Mouse (Mus musculus) hindbrain, embryonic 12.5 days (tissue): ENCODE results near the gene Tgfbr3. TPM values are rescaled to one million over a fixed set of nuclear protein-coding genes. Genes with fewer than 3 reads are reported as not detected.

Source experiments
- ATAC-seq: fragments of 200-750 bp; cut with Nextera tagmentation; 2 replicates; pipeline ENCODE4 v1.8.0; 2017; ENCODE audit warnings: moderate TSS enrichment; ENCODE audit not compliant: low FRiP score
- H3K27ac ChIP-seq: fragments of 300-500 bp; sonication (generic); 2 replicates; pipeline ENCODE4 v1.5.1; 2016; ENCODE audit warnings: mild to moderate bottlenecking
- H3K27me3 ChIP-seq: fragments of 300-500 bp; sonication (generic); 2 replicates; pipeline ENCODE4 v1.6.1; 2016; ENCODE audit warnings: mild to moderate bottlenecking
- H3K36me3 ChIP-seq: fragments of 300-500 bp; sonication (generic); 2 replicates; pipeline ENCODE4 v1.6.1; 2016; ENCODE audit warnings: mild to moderate bottlenecking
- H3K4me1 ChIP-seq: fragments of 300-500 bp; sonication (generic); 2 replicates; pipeline ENCODE4 v1.6.1; 2016
- H3K4me2 ChIP-seq: fragments of 300-500 bp; sonication (generic); replicated peaks from 2 replicates; pipeline ENCODE4 v1.6.1; 2016; ENCODE audit warnings: mild to moderate bottlenecking
- H3K4me3 ChIP-seq: fragments of 300-500 bp; sonication (generic); 2 replicates; pipeline ENCODE4 v1.5.1; 2016; ENCODE audit warnings: mild to moderate bottlenecking
- H3K9ac ChIP-seq: fragments of 300-500 bp; sonication (generic); 2 replicates; pipeline ENCODE4 v1.6.1; 2016; ENCODE audit warnings: mild to moderate bottlenecking, moderate library complexity
- H3K9me3 ChIP-seq: fragments of 300-500 bp; sonication (generic); replicated peaks from 2 replicates; pipeline ENCODE4 v1.6.1; 2016; ENCODE audit warnings: mild to moderate bottlenecking
- WGBS: fragments of 180-500 bp; shearing (Covaris S2); methylation state at CpG from one replicate; pipeline ENCODE4 v1.1.7; 2016; 5-methylcytosine and 5-hydroxymethylcytosine counted together
- polyA plus RNA-seq: library from polyadenylated mRNA; unstranded; fragments of >200 nt; fragmentation: Nextera tagmentation; extraction: Ambion mirVana; gene quantifications from 2 replicates; pipeline ENCODE4 v1.2.1, GENCODE M21; 2016

Gene Tgfbr3
- 12.0 and 13.7 TPM in 2 replicates for polyA plus RNA-seq

DNA sequence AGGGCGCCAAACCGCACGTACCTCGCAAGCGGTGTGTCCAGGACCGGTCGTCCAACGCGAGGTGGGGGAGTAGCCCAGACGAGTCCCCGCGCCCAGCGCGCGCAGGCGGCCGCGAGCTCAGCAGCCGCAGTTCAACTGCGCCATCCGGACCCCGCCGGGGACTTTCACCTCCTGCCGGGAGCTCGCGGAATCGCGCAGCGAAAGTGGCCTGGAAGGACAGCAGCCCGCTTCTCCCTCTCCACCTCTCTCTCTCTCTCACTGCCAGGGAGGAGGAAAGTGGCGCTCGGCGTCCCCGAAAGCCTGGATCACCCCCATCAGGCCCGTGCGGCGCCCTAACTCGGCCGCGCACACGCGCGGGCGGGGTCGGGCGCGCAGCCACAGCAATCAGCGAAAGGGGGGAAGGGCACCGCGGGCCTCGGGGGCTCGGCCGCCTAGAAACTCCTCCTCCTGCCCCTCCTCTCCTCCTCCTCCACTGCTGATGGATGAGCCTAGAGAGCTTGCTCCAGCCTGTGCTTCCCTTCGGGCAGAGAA, at the start of gene Tgfbr3:
TSS of gene Tgfbr3 (minus strand) at position 396 of the 531 bp plus-strand sequence.
- no peaks in the 10 kb centered on the region for H3K9me3 ChIP-seq
- ATAC-seq = peak; percentile 96
- WGBS = under 1% methylated on average over 43 of the region's 54 CpGs
- H3K27ac ChIP-seq = peak within 1 kb of the TSS; percentile 81
- H3K9ac ChIP-seq = peak within 1 kb of the TSS; percentile 59
- peak within 1 kb of the TSS; percentile 97 for H3K4me2 ChIP-seq
- H3K27me3 ChIP-seq = peaks cover 13% of the 10 kb centered on the region
- peak within 1 kb of the TSS; percentile 62 for H3K4me3 ChIP-seq
- H3K4me1 ChIP-seq = peaks cover 10% of the 10 kb centered on the region
- H3K36me3 ChIP-seq = no peaks in the 10 kb centered on the region

- no peaks in the 10 kb centered on the region for H3K9me3 ChIP-seq
- 90% methylated on average over 30 of the region's 30 CpGs for WGBS
- no peak within 1 kb of the TSS for H3K9ac ChIP-seq
- no peak within 1 kb of the TSS for H3K4me3 ChIP-seq
- no peaks in the 10 kb centered on the region for H3K36me3 ChIP-seq
- no peak for ATAC-seq
- no peaks in the 10 kb centered on the region for H3K4me1 ChIP-seq
- H3K4me2 ChIP-seq = no peak within 1 kb of the TSS
- no peaks in the 10 kb centered on the region for H3K27me3 ChIP-seq
- H3K27ac ChIP-seq = no peak within 1 kb of the TSS
These were observed 41.5 kb upstream of the Tgfbr3 start, which contains the start of gene Brdt for GRCm38 (mm10) chr5:107330916-107331421. Gene Brdt (plus strand): TSS chr5:107331159.

GRCm38 (mm10) chr5:107320703-107321102, 31.3 kb upstream of the Tgfbr3 start:
- 12% methylated on average over 1 of the region's 1 CpGs for WGBS
- no peak overlapping the region for H3K4me2 ChIP-seq

GRCm38 (mm10) chr5:107317141-107317540, 27.7 kb upstream of the Tgfbr3 start:
- Histone ChIP-seq H3K27me3 (no peaks in the 10 kb centered on the region), H3K4me2 (no peak overlapping the region), H3K9me3 (no peaks in the 10 kb centered on the region), H3K4me1 (no peaks in the 10 kb centered on the region), H3K27ac (no peak overlapping the region), H3K9ac (no peak overlapping the region), H3K36me3 (no peaks in the 10 kb centered on the region), H3K4me3 (no peak overlapping the region)
- WGBS = 95% methylated on average over 7 of the region's 7 CpGs
- ATAC-seq = no peak

More at GRCm38 (mm10) chr5:107320703-107321102, 31.3 kb upstream of the Tgfbr3 start:
- Histone ChIP-seq H3K27ac (no peak overlapping the region), H3K4me3 (no peak overlapping the region), H3K36me3 (no peaks in the 10 kb centered on the region), H3K27me3 (no peaks in the 10 kb centered on the region), H3K4me1 (no peaks in the 10 kb centered on the region), H3K9ac (no peak overlapping the region), H3K9me3 (no peaks in the 10 kb centered on the region)
- ATAC-seq = no peak

- WGBS = 78% methylated on average over 4 of the region's 4 CpGs
- Histone ChIP-seq H3K9ac (no peak overlapping the region), H3K9me3 (no peaks in the 10 kb centered on the region; the same call in 1 of the 2 replicates), H3K4me1 (0 out of 2 replicates have a peak, but pooled peaks cover 4% of the 10 kb centered on the region), H3K4me3 (no peak overlapping the region), H3K36me3 (no peaks in the 10 kb centered on the region), H3K4me2 (no peak overlapping the region), H3K27me3 (no peaks in the 10 kb centered on the region), H3K27ac (no peak overlapping the region)
- no peak for ATAC-seq
These were observed 18.0 kb upstream of the Tgfbr3 start for GRCm38 (mm10) chr5:107307432-107307831.

DNA sequence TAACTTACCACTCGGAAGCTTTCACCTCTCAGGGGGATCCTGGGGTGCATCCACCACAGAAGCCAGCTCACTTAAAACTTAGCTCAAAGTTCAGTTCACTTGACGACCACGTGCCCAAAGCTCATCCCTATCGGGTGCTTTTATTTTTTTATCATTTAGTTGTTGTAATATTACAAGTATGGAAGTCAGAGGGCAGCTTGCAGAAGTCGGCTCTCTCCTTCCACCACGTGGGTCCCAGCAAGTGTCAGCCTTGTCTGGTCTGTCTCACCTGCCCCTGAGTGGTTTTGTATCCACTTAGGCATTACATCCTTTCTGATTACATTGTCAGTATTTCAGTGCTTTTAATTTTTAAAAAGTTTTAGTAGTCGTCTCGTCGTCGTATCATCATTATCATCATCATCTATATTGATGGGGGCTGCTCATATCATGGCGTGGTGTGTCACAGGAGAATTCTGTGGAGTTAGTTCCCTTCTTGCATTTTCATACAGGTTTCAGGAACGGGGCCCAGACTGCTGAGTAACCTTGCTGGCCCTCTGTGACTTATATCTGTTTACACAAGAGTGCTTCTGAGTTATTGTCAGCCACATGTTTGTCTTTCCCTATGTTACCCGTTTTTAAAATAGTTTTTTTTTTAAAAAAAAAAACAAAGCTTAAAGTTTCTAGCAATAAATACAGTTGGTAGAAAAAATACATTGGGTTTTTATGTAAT, 14.8 kb upstream of the Tgfbr3 start:
- no peaks in the 10 kb centered on the region for H3K27me3 ChIP-seq
- H3K36me3 ChIP-seq = no peaks in the 10 kb centered on the region
- H3K4me2 ChIP-seq = no peak overlapping the region
- no peak overlapping the region for H3K9ac ChIP-seq
- no peaks in the 10 kb centered on the region for H3K9me3 ChIP-seq
- H3K4me1 ChIP-seq = 0 out of 2 replicates have a peak, but pooled peaks cover 4% of the 10 kb centered on the region
- no peak overlapping the region for H3K27ac ChIP-seq
- WGBS = 78% methylated on average over 13 of the region's 13 CpGs
- ATAC-seq = no peak
- no peak overlapping the region for H3K4me3 ChIP-seq

- Histone ChIP-seq H3K4me1 (0 out of 2 replicates have a peak, but pooled peaks cover 4% of the 10 kb centered on the region), H3K9me3 (no peaks in the 10 kb centered on the region), H3K27ac (no peak overlapping the region), H3K9ac (no peak overlapping the region), H3K27me3 (no peaks in the 10 kb centered on the region), H3K4me2 (no peak overlapping the region), H3K36me3 (no peaks in the 10 kb centered on the region), H3K4me3 (no peak overlapping the region)
- 44% methylated on average over 11 of the region's 11 CpGs for WGBS
- ATAC-seq = no peak
These were observed 14.0 kb upstream of the Tgfbr3 start for GRCm38 (mm10) chr5:107303350-107303861.

- Histone ChIP-seq H3K4me3 (no peak overlapping the region), H3K27ac (no peak overlapping the region), H3K4me1 (peaks cover 14% of the 10 kb centered on the region; the same call in 1 of the 2 replicates), H3K4me2 (no peak overlapping the region), H3K9me3 (no peaks in the 10 kb centered on the region), H3K27me3 (no peaks in the 10 kb centered on the region), H3K36me3 (no peaks in the 10 kb centered on the region), H3K9ac (no peak overlapping the region)
- WGBS = 74% methylated on average over 11 of the region's 11 CpGs
- no peak for ATAC-seq
These were observed 9.4 kb upstream of the Tgfbr3 start for GRCm38 (mm10) chr5:107298854-107299253.

GRCm38 (mm10) chr5:107296512-107297322, 7.3 kb upstream of the Tgfbr3 start:
- Histone ChIP-seq H3K4me1 (peaks cover 10% of the 10 kb centered on the region; the same call in 1 of the 2 replicates), H3K4me3 (no peak overlapping the region), H3K9me3 (no peaks in the 10 kb centered on the region)

GRCm38 (mm10) chr5:107295817-107296511, 6.5 kb upstream of the Tgfbr3 start:
- H3K9ac ChIP-seq = no peak overlapping the region
- 0 out of 2 replicates have a peak, but pooled peaks cover 3% of the 10 kb centered on the region for H3K27me3 ChIP-seq
- H3K4me2 ChIP-seq = no peak overlapping the region
- ATAC-seq = no peak
- H3K27ac ChIP-seq = no peak overlapping the region
- H3K9me3 ChIP-seq = no peaks in the 10 kb centered on the region
- WGBS = 63% methylated on average over 16 of the region's 16 CpGs
- H3K36me3 ChIP-seq = no peaks in the 10 kb centered on the region
- H3K4me3 ChIP-seq = no peak overlapping the region
- H3K4me1 ChIP-seq = peaks cover 10% of the 10 kb centered on the region; the same call in 1 of the 2 replicates

More at GRCm38 (mm10) chr5:107296512-107297322, 7.3 kb upstream of the Tgfbr3 start:
- WGBS = 35% methylated on average over 9 of the region's 9 CpGs
- Histone ChIP-seq H3K27ac (no peak overlapping the region), H3K36me3 (no peaks in the 10 kb centered on the region), H3K27me3 (no peaks in the 10 kb centered on the region), H3K4me2 (no peak overlapping the region), H3K9ac (no peak overlapping the region)
- no peak for ATAC-seq

- Histone ChIP-seq H3K4me1 (peaks cover 10% of the 10 kb centered on the region; the same call in 1 of the 2 replicates), H3K9ac (no peak overlapping the region), H3K27me3 (0 out of 2 replicates have a peak, but pooled peaks cover 3% of the 10 kb centered on the region), H3K36me3 (no peaks in the 10 kb centered on the region), H3K4me2 (no peak overlapping the region), H3K27ac (no peak overlapping the region), H3K9me3 (no peaks in the 10 kb centered on the region), H3K4me3 (no peak overlapping the region)
- WGBS = 72% methylated on average over 8 of the region's 8 CpGs
- no peak for ATAC-seq
These were observed 5.8 kb upstream of the Tgfbr3 start for GRCm38 (mm10) chr5:107295061-107295816.
